Mouse (Mus musculus) cortical plate, adult 2 months (tissue): ENCODE measurements around the gene Sphk1.

Experiments used
- CTCF ChIP-seq: fragments of 200-500 bp; IDR thresholded peaks from 2 replicates; pipeline ENCODE4 v1.5.1; 2011; ENCODE audit warnings: mild to moderate bottlenecking, control low read depth, low read length; ENCODE audit not compliant: insufficient read depth; ENCODE audit errors: extremely low read depth
- POLR2A ChIP-seq: fragments of 200-500 bp; IDR thresholded peaks from 2 replicates; pipeline ENCODE4 v1.6.1; 2011; ENCODE audit warnings: mild to moderate bottlenecking, low read length, control low read depth; ENCODE audit not compliant: insufficient read depth; ENCODE audit errors: extremely low read depth

DNA sequence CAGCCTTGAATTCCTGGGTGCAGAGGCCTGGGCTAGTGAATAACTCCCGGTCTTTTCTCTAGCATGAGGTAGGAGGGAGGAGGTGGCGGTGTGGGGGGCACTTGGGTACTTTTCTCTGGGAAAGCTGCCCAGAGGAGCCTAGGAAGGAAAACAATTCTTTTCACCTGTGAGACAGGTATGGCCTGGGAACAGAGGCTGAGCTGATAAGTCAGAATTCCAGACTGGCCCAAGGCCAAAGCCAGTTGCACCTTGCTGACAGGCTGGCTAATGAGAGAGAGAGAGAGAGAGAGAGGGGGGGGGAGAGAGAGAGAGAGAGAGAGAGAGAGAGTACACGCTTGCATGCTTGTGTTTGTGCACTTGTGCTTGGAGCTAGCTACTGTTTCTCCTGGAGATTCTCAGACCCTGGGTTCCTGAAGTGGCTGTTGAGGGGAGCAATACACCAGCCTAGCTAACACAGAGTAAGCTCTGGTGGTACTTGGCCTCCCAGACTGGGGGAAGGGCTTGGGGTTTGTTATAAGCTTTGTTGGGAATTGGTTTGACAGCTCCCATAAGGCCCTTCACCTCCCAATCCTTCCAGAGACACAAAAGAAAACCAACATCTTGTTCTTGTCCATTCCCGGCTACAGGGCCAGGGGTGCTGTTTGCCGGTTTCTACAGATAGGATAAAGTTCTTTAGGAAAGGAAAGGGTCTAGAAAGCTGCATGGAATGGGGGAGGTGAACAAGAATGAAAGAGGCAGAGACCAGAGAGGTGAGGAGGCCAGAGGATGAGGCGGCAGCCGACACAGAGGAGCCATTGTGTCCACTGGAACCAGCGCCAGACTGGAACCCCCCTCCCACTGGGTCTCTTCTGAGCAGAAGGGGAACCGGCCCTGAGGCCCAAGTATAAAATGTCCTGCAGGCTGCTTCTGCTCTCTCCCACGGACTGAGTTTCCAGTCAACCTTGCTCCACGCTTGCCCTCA, at the start of gene Sphk1:
- TF ChIP-seq POLR2A (no peak), CTCF (no peak)
